Mouse (Mus musculus): Measurements from ENCODE around the gene Rps8.

DNA sequence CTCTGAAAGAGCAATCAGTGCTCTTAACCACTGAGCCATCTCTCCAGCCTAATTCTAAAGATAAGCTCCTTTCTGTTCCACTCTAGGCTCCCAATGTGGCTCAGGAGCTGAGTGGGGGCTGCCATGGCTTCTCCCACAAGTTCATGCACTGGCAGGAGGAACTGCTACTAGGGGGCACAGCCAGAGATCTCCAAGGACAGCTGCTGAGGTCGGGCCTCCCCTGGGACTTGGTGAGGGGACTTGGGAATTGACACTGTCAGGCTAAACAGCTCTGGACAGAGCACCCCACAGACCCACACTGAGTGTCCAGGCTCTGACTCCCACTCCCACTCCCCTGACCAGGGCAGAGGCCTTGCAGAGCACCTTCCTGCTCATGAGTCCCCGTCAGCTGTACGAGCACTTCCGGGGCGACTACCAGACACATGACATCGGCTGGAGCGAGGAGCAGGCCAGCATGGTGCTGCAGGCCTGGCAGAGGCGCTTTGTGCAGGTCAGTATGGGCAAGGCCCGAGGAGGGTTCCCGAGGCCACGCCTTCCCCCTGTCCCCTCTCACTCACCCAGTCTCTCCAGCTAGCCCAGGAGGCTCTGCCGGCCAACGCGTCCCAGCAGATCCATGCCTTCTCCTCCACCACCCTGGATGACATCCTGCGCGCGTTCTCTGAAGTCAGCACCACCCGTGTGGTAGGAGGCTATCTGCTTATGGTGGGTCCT lies 48.1 kb downstream of the Rps8 start:
- TF ChIP-seq CTCF (IDR thresholded peaks at IDR 0.05) (no peak), EP300 (IDR thresholded peaks at IDR 0.05) (no peak)
